Mouse (Mus musculus): ENCODE data around the gene 1110004F10Rik.

Gene 1110004F10Rik

DNA sequence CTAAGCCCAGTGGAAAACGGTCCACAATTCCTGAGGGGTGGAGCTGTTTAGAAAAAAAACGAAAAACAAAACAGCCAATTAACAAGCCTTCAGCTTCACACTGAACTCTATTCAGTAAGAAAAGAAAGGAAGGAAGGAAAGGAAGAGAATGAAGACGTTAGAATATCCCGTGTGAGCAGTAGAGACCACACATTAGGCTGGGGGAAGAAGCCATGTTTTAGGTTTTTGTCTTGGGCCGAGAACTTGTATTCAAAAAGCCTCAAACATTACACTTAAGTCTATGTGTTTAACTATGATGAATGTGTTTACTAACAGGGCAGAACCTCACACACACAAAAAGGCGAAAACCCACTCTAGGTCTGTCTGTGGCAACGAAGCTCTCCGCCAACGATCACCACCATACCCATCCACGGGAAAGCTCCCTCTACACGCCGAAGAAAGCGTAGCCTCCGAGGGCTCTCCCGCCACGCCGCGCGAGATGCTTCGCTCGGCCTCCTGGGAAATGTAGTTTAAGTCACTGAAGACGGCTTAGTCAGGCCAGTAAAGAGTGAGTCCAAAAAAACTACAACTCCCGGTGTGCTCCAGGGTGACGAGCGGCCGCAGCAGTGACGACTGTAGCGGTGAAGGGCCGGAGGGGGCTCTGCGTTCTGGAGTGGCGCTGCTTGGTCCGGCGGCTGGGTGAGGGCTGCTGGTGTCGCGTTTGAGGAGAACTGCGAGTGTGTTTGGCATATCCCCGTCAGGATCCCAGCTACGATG lies 53.7 kb downstream of the 1110004F10Rik start:
- in situ Hi-C loops (cut with MboI, MseI): no loop called here

DNA sequence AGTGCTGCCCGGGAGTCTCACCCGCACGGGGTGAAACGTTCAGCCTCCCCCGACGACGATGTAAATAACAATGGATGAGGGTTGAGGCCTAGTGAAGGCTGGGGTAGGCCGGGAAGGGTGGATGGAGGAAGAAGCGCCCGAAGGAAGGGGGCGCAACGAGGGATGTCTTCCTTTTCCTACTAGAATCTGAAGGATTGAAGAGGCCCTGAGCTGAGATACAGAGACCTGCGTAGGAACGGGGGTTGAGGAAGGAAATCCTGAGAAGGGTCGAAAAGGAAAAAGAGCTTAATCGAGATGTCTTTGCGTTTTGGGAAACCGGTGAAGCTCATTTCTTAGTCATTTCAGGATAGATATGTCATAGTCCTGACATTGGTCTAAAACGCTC lies 54.3 kb downstream of the 1110004F10Rik start:
- in situ Hi-C loops (cut with MboI, MseI): no loop called here

DNA sequence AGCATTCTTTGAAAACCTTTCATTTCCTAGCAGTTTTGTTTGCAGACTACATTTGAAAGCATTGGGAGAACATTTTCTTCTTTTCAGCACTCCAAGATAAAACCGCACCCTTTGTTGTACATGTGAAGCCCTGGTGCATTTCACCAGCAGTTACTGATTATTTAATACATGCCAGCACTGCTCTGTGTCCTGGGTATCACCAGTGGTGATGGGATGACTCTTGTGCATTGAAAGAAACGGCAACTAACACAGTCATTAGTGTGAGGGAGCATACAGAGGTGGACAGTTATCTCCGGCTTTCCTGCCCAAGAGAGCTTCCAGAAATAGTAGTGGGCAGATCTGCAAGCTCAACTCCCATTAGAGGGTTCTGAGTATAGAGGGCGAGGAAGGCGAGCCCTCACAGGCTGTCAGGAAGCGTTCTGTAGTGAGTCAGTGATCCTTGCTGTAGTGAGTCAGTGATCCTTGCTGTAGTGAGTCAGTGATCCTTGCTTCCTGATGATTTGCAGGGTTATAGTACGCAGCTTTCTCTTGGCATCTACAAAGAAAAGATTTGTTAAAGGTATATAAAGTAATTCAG lies 60.8 kb downstream of the 1110004F10Rik start:
- in situ Hi-C loops (cut with MboI, MseI): no loop called here

DNA sequence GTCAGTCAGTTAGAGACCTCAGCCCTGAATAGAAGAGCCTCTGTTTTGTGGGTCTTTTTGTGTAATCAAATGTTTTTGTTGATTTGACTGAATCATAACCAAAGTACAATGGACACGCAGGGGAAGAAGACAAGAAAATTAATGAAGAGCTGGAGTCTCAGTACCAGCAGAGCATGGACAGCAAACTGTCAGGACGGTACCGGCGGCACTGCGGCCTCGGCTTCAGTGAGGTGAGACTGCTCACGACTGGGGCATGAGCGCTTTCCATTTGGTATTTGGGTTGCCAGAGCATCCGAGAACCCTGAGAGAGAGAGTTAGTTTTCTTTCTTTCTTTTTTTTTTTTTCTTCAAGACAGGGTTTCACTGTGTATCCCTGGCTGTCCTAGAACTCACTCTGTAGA lies 63.9 kb downstream of the 1110004F10Rik start:
- in situ Hi-C loops (cut with MboI, MseI): no loop called here

DNA sequence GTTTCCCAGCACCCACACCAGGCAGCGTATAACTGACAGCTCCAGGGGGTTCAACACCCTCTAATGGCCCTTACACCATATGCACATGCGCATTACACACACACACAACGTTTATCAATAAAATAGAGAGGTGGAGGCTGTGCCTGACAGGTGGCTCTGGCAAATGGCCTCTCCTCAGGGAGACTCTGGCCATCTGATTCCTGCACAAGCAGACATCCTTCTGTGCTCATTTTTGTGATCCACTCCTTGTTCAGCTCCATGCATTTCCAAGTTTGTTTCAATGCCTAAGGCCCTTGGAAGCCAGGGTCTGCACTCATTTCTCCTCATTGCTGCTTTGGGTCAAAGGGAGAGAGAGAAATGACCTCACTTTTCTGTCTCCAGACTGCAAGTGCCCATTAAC lies 71.5 kb downstream of the 1110004F10Rik start:
- in situ Hi-C loops (cut with MboI, MseI): no loop called here

DNA sequence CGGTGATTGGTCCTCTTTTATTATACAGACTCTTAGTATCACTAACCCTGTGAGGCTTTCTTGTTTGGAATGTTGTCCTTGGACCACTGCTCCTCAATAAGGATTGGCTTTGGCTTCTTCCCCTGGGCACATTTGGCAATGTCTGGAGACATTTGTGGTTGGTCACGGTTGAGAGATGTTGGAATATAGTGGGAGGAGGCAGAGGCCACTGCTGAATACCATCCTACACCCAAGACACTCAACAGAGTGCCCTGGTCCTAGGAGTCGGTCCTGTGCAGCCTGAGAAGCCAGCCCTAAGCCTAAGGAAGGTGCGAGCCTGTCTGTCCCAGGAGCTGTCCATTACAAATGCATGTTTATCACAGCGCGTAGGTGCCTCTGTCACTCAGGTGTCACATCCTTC lies 72.3 kb downstream of the 1110004F10Rik start:
- in situ Hi-C loops (cut with MboI, MseI): no loop called here

DNA sequence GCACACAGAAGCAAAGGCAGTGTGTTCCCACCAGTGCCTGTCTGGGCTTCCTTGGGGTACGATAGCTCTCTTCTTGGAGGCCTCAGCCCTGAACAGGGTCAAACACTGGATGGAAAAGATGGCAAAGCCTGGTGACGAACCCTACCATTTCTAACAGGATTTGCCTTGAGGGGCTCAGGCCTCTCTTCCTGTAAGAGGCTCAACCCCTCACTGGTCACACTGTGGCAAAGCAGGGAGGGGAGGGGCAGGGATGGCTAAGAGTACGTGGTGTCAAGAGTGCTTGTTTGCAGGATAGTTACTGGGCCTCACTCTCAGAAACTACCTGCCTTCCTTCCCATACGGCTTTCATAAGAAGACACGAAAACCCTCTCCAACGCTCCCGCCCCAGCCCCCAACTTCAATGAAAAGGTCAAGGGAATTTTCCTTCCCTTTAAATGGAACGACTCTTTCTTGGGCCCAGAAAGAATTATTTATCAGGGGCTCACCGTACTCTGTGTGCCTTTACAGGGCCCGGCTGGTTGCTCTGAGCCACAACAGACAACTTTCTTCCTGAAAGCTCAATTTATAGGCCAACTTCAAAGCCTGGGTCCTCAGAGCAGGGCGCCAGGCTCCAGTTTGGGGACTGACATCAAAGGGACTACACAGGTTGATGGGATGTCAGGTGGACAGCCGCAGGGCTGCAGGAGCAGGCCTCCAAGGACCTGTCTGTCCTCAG lies 76.2 kb downstream of the 1110004F10Rik start:
- in situ Hi-C loops (cut with MboI, MseI): no loop called here

DNA sequence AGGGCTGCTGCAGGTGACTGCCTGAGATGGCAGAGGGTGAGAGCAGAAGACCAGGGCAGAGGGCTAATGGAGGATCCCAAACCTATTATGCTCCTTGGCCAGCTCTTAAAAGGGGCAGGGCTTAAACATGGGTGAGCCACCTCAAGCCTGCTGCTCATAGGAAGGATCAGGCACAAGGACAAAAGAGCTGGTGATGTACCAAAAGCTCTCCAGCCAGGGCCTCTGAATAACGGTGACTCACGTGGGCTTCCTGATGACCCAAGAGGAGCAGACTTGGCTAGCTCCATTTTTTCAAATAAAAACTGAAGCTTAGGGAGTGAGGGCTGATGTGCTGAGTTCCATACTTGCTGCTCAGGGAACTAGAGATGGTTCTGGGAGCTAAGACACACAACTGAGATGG lies 76.8 kb downstream of the 1110004F10Rik start:
- in situ Hi-C loops (cut with MboI, MseI): no loop called here

DNA sequence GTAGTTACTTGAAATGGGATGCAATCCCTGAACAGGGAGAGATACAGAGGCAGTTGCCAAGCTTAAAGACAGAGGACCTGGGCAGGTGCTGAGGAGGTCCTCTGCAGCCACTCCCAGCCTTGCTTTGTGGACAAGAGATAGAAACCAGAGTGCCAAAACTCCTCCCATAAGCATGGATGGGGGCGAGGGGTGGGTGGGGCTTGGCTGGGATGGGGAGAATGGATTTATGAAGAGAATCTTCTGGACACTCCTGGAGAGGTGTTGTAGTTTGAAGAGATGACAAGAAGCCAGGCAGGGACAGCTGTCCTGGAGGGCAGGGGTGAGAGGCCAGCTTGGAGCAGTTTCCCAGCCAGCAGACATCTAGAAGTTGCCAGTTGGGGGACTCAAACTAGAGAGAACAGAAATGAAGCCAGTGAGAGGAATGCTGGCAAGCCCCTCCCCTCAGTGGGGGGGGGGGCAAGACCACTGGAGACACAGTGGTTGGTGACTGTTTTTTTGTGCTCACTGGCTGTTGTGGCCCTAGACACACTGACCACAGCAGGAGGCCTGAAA lies 80.2 kb downstream of the 1110004F10Rik start:
- in situ Hi-C loops (cut with MboI, MseI): no loop called here

DNA sequence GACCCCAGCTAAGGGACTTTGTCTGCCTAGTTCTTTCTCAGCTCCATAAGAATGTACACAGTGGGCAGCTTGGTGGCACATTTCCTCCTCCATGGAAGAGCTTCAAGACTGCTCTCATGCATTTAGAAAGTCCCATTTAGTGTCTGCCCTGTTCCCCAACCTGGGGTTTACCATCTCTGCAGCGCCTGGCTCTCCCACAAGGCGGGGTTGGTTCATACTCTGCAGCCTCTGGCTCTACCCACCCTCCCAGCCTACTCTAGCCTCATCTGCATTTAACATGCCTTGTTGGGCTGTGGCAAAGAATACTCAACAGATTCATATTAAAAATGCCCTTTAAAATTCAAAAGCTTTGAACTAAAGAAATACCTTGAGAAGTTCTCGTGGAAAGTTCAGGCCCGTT lies 81.5 kb downstream of the 1110004F10Rik start:
- in situ Hi-C loops (cut with MboI, MseI): no loop called here

DNA sequence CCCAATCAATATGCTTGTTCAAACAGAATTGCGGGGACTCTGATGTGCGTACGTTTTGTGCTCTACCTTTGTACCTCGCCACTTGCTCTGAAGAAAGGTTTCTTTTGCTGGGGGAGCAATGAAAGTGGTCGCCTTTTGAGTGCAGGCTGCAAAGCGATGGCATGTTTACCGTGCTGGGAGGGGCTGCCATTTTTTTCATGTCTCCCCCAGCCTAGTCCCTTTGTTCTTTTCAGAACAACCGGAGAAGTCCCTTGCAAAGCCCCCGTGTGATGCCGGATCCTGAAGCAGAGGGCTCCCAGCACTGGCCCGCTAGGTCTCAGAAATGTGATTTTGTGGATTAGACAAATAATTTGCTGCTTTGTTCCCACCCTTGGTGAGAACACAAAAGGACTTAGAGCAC lies 82.0 kb downstream of the 1110004F10Rik start:
- in situ Hi-C loops (cut with MboI, MseI): no loop called here

DNA sequence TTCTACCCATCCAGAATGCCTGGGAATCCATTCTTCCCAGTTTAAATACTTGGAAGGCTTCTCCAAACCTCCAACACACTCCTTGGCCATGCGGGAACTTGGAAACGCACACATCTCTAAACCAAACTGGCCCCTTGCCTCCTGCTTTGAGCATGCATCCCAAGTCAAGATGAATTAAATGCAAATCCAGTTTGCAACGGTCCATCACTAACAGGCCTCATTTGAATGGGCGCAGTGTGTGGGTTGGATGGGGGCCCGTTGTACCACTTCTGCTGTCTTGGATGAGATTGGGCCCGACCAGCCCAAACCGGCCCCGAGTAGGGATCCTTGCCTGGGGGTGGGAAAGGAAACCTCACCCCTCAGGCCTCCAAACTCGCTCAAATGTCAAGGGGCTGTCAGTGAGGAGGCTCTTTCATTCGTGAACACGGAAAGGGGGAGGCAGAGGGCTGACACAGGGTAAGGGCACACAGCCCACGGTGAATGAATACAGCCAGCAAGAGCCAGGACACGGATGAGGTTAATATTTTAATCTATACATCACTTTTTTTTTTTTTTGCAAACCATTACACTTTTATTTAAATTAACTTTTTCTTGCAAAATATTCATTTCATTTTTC lies 83.9 kb downstream of the 1110004F10Rik start:
- in situ Hi-C loops (cut with MboI, MseI): no loop called here

DNA sequence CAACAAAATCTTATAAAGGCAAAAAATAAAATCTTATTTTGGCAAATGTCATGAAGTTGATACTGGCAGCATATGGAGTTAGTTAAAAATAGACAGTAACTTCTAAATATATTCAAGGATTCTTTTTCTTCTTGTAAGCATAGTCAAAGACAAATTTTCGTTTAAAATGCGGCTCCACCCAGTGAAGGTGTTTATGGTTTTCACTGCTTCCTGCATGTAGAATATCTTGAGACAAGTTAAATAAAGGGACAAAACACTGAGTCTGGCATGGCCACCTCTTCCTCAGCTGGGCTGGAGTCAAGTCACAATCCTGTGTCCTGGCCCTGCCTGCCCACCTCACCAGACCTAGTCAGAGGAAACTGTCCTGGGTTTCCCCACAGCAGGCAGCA lies 84.4 kb downstream of the 1110004F10Rik start:
- in situ Hi-C loops (cut with MboI, MseI): no loop called here

DNA sequence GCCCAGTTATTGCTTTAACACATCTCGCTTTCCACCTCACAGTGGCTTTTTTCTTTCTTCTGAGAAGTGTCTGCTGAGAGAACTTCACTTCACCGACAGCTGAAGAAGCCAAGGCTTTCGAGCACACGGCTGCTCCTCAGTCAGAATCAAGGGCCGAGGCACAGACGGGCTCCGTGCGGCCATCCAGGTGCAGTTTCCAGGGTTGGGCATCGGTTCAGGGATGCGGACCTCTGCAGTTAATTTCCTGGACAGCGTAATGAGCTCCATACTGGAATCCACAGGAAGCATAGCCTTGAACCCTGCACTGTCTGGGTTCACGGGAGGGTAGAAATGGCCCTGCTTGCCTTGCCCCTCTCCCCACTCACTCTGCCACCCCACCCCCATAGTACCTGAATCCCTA lies 84.9 kb downstream of the 1110004F10Rik start:
- in situ Hi-C loops (cut with MboI, MseI): no loop called here

DNA sequence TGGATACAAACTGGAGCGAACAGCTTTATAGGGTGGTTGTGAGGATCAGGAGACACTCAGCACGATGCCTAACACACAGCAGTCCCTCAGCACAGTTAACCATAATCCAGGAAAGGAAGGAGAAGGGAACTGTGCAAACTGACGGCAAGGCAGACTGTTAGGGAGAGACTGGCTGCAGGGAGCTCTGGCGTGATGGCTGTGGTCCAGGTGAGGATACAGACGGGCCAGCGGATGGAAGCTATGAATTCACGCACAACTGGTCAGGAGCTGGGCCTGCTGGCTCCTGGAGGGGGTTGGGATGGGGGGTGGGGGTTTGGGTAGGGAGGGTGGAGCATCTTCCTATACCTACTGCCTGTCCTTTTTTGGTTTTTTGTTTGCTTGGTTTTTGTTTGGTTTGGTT lies 86.5 kb downstream of the 1110004F10Rik start:
- in situ Hi-C loops (cut with MboI, MseI): no loop called here

DNA sequence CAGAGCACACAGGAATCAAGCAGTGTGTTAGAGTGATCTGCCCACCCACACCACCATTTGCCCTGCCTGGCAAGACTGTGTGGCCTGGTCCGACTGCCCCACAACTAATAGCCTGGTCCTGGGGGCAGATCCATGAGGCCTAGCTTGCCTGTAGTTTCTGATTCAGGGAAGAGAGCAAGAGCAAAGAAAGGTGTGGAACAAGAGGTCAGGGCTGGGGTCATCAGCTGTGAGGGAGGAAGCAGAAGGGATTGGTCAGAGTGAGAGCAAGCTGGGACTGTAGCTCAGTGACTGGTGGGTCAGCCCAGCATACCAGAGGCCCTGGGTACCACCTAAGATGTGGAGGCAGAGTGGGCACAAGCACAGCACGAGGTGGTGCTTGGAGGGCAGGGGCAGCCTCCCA lies 87.9 kb downstream of the 1110004F10Rik start:
- in situ Hi-C loops (cut with MboI, MseI): no loop called here

DNA sequence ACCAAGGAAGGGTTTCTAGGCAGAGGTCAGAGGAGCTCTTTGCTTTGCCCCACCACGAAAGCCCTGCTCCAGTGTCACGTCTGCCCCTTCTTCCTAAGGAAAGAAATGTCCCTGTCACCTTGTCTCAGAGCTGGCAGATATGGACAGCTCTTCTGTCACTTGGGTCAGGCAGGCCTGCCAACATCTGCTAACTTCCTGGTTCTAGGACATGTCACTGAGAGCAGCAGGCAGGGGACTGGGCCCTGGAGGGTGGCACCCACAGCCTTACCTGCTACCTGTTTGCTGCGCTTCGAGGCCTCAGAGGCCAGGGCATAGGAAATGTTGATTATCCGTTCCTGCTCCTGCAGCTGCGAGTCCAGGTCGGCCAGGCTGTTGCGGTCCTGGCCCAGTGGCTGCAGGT lies 89.1 kb downstream of the 1110004F10Rik start:
- in situ Hi-C loops (cut with MboI, MseI): no loop called here

DNA sequence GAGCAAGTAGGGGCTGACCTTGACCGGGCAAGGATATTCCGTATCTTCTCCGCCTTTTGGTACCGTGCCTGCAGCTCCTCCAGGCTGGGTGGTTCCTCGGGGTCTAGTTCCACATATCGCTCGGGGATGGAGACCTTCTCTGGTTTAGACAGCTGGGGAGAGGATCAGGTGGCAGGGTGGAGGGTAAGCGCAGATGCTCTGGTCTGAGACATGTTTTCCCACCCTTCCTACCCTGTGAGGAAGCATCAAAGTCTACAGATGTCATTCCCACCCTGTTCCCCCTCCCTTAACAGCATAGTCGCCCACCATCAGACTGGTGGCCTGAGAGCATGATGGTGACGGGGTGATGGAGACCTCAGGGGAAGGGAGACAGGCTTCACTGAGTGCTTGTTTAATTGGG lies 90.2 kb downstream of the 1110004F10Rik start:
- in situ Hi-C loops (cut with MboI, MseI): no loop called here

DNA sequence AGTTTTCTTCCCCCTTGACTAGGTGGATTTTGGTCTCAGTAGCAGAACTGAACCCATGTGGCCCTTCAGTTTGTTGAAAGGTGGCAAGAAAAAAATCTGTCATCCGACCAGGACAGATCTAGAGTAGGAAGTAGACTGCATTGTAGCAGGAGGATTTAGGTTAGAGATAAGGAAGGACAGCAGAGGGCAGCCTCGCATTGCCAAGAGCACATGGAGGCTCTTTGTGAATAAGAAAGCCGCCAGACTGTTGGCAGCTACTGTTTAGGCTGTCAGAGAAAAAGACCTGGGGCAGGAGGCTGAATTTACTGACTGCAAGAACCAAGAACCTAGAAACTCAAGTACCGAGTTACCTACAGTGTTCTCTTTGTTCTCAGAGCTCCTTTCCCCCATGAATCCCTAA lies 92.2 kb downstream of the 1110004F10Rik start:
- in situ Hi-C loops (cut with MboI, MseI): loop anchor here (10.0 kb wide), 1 partner anchor 1843 kb away; no protein-coding TSS in a partner anchor

DNA sequence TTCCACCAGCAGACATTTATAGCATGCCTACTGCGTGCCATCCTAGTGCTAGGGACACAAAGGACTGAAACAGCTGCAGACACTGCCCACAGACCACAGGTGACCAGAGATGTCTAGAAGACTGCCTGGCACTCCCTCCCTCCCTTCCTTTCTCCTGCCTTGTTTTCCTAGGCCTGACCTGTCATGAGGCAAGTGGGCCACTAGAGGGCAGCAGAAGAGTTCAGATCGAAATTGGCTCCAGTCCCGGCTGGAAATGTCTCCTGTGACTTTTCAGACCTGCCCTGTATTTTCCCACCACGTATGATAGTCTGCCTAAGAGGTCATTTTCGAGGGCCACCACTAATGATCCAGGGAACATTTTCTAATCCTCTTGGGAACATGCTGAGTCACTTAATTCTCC lies 92.9 kb downstream of the 1110004F10Rik start:
- in situ Hi-C loops (cut with MboI, MseI): loop anchor here (10.0 kb wide), 1 partner anchor 1843 kb away; no protein-coding TSS in a partner anchor

DNA sequence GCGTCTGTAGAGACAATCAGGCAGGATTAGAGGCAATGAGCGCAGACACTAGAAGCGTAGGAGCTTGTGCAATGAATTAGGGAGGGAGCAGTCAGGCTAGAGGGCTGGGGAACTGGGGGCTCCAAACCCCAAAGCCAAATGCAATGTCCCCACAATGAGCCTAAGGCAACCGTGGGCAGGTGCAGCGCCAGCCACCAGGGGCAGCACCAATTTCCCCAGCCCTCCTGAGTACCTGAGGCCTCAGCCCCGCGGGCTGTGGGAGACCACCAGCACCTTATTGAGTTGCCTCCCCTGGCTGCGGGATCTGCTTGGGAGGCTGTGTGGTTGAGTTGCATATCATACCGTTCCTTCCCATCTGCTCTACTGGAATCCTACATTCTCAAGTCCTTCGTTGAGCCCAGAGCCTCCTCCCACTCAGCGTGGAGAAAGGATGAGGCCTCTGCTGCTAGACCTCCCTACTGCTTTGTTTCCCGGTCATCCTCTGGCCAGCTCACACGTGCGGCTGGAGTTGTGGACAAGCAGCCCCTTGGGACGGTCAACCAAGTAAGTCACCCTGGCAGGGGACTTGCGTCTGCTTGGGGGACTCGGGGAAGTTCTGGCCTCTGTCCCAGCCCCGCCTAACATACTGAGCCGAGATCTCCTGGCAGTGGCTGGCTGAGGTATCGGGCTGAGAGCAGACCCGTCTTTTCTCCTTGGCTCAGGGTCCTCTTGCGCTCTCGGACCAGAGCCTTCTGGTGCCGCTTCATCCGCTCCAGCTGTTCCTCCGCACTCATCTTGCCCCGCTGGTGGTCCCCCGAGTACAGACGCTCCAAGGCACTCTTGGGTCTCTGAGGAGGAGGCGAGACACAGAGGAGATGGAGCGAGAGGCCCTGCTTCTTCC lies 95.5 kb downstream of the 1110004F10Rik start:
- in situ Hi-C loops (cut with MboI, MseI): loop anchor here (10.0 kb wide), 1 partner anchor 1840 kb away; no protein-coding TSS in a partner anchor

Data from regulatory T cell (primary cell).